Mouse (Mus musculus) brain, adult 10 weeks (tissue): ENCODE results near the gene Fam234b. TPM values are rescaled to one million over a fixed set of nuclear protein-coding genes. Genes with fewer than 3 reads are reported as not detected.

Source experiments
- polyA plus RNA-seq: library from polyadenylated mRNA; stranded (reverse); fragments of 350-450 nt; fragmentation: Illumina TruSeq; extraction: RNeasy Lipid Tissue Mini Kit (QIAGEN cat#74804); gene quantifications from one replicate; pipeline ENCODE4 v1.2.3, GENCODE M21; 2015; ENCODE audit warnings: low read depth, low replicate concordance

The Fam234b gene
- 141 TPM for polyA plus RNA-seq

DNA sequence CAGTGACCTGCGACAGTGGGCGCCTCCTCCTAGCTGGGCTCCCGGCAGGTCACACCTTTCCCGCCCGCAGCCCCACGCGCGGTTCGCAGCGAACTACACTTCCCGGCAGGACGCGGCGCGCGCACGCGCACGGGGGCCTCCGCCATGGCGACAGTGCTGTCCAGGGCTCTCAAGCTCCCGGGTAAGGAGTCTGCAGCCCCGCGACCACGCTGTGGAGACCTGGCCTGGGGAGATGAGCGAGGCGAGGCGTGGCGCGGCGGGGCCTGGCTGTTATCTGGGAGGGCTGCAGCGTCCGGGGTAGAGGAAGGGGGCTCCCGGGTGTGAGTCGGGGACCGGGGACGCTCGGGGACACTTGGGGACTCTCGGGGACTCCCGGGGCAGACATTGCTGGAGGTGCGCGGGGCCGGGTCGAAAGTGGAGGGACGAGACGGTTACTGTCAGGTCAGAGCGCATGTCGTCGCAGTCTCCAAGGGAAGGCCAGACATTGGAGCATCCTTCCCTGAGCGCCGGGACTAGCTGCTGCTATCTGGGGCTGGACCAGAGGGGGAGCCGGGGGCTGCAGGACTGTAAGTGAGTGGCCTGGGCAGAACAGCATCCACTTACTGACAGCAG lies at the start of gene Fam234b, which contains the start of gene Hebp1:
Gene Fam234b, plus strand, starts transcription at position 57 of the 612 bp plus-strand sequence.
Gene Hebp1, minus strand, starts transcription at position 102 of the 612 bp plus-strand sequence.

DNA sequence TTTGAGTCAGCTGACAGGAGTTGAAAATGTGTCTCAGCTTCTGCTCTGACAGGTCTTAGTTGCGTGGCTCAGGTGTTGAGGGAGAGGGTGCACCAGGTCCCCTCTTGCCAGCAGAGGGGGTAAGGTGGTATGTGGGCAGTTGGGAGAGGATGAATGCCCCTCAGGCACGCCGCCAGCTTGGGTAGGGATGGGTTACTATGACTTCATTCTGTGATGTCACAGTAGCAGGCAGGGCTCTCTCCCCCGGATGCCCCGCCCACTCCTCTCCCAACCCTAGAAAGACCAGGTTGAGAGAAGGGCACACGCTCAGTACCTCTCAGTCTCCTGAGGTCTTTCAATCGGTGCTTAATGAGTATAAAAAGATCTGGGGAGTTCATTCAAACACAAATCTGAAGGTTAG lies 56.4 kb downstream of the Fam234b start, which contains the start of gene Gsg1:
Gene Gsg1, minus strand, starts transcription at position 199 of the 400 bp plus-strand sequence.

Other genes with a start within 250 kb of the Fam234b start
- gene Apold1, start 216.3 kb upstream of the Fam234b start, polyA plus RNA-seq = 4.2 TPM
- 59.6 TPM for gene Ddx47, start 186.4 kb upstream of the Fam234b start, polyA plus RNA-seq
- 0.36 TPM for gene Gprc5a, start 132.3 kb upstream of the Fam234b start, polyA plus RNA-seq
- not detected for gene Gprc5d, start 79.7 kb upstream of the Fam234b start, polyA plus RNA-seq
- 68.5 TPM for gene Hebp1, start within 50 bp of the Fam234b start, polyA plus RNA-seq
- 0.45 TPM for gene Gsg1, start 56.4 kb downstream of the Fam234b start, polyA plus RNA-seq
- gene Pbp2, start 112.4 kb downstream of the Fam234b start, polyA plus RNA-seq = not detected
- 3.3 TPM for gene Emp1, start 164.6 kb downstream of the Fam234b start, polyA plus RNA-seq